Mouse (Mus musculus) neural tube, embryonic 10.5 days (tissue): ENCODE measurements at regions not wholly inside any gene's neighbourhood (a gene's known extent, or its start where the extent isn't known, plus 50 kb on each side); places are given as distances from the start of the nearest gene placed in this dataset.

ENCODE experiments used
- DNase-seq: peaks from one replicate; pipeline ENCODE4 v3.0.0-alpha.2; 2017; ENCODE audit warnings: low spot score; ENCODE audit errors: extremely low spot score

- no peak for DNase-seq
Observed at GRCm38 (mm10) chr12:15979233-15979632, 162.5 kb upstream of the Trib2 start.

GRCm38 (mm10) chr12:15971786-15972185 is 155.1 kb upstream of the Trib2 start:
- DNase-seq: no peak

- no peak for DNase-seq
Observed at GRCm38 (mm10) chr12:15970262-15970661, 153.5 kb upstream of the Trib2 start.

- DNase-seq: no peak
Observed at GRCm38 (mm10) chr12:15967550-15968102, 150.9 kb upstream of the Trib2 start.

- no peak for DNase-seq
Observed at GRCm38 (mm10) chr12:15966631-15967030, 149.9 kb upstream of the Trib2 start.

- DNase-seq: no peak
Observed at GRCm38 (mm10) chr12:15965921-15966320, 149.2 kb upstream of the Trib2 start.

- no peak for DNase-seq
Observed at GRCm38 (mm10) chr12:15964073-15964472, 147.4 kb upstream of the Trib2 start.

GRCm38 (mm10) chr12:15961834-15962233 is 145.1 kb upstream of the Trib2 start:
- no peak for DNase-seq

- no peak for DNase-seq
Observed at GRCm38 (mm10) chr12:15937443-15938237, 120.9 kb upstream of the Trib2 start.

GRCm38 (mm10) chr12:15932067-15932466 is 115.3 kb upstream of the Trib2 start:
- DNase-seq: no peak

GRCm38 (mm10) chr12:15931535-15931934 is 114.8 kb upstream of the Trib2 start:
- DNase-seq: no peak

GRCm38 (mm10) chr12:15930155-15930554 is 113.4 kb upstream of the Trib2 start:
- no peak for DNase-seq

GRCm38 (mm10) chr12:15929541-15929940 is 112.8 kb upstream of the Trib2 start:
- DNase-seq: no peak

- DNase-seq: no peak
Observed at GRCm38 (mm10) chr12:15918291-15918690, 101.6 kb upstream of the Trib2 start.

- no peak for DNase-seq
Observed at GRCm38 (mm10) chr12:15912959-15913358, 96.2 kb upstream of the Trib2 start.

- no peak for DNase-seq
Observed at GRCm38 (mm10) chr12:15912491-15912890, 95.8 kb upstream of the Trib2 start.

- DNase-seq: no peak
Observed at GRCm38 (mm10) chr12:15911254-15911991, 94.7 kb upstream of the Trib2 start.

GRCm38 (mm10) chr12:15897539-15897938 is 80.8 kb upstream of the Trib2 start:
- no peak for DNase-seq

GRCm38 (mm10) chr12:15896511-15896910 is 79.8 kb upstream of the Trib2 start:
- DNase-seq: no peak

GRCm38 (mm10) chr12:15895215-15895614 is 78.5 kb upstream of the Trib2 start:
- DNase-seq: no peak

GRCm38 (mm10) chr12:15890591-15890990 is 73.9 kb upstream of the Trib2 start:
- DNase-seq: no peak

GRCm38 (mm10) chr12:15879907-15880430 is 63.2 kb upstream of the Trib2 start:
- no peak for DNase-seq
